Mouse (Mus musculus) kidney, postnatal 25 days (tissue): ENCODE data around the gene March2.
"Not testable (repeated sequence)": the region's sequence is repeated elsewhere in the genome, so short reads cannot be mapped to it uniquely, and the experiment has no call there.

Experiments
- DNase-seq, 2 experiments: peaks; one replicate each; pipeline ENCODE4 v3.0.0; 2021; ENCODE audit warnings: mixed read lengths in 2 of 2

The March2 gene

DNA sequence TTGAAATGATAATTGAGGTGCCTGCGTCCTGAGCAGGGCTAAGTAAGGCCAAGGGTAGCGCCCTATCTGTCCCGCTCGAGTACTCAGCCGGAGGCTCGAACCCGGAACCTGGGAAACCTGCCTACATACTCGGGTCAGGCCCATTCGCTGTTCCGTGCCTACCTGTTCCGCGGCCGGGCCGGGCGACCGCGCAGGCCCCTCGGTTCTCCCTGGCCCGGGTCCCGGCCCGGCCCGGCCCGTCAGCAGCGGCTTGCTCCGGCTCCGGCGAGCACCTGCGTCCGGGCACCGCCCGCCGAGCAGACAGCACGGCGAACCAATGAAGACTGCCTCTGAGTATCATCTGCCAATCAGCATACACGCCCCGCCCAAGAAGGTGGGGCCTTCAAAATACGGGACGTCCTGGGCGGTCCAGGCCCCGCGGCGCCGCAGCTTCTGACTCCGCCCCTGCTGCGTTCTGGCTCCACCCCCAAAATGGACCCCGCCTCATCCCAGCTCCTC lies at the start of gene March2:
TSS of gene March2 (minus strand) at position 287 of the 498 bp plus-strand sequence.
- DNase-seq, result peak; percentile 99

DNA sequence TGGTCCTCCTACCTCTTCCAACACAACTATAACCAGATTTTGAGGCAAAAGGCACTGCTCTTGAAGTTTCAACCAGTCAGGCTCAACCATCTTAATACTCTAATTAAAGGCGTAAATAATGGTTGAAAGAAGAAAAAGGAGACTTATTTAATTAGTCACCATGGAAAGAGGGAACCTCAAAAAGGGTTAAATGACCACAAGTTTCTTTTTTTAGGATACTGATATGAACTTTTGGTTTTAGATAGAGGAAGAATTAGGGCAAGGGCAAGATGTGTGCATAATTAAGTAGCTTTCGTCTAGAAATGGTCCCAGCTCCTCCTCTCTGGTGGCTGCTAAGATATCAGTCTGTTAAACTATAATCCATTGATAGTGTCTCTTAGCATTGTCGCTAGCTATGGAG lies 47.9 kb upstream of the March2 start:
- DNase-seq, result no peak

DNA sequence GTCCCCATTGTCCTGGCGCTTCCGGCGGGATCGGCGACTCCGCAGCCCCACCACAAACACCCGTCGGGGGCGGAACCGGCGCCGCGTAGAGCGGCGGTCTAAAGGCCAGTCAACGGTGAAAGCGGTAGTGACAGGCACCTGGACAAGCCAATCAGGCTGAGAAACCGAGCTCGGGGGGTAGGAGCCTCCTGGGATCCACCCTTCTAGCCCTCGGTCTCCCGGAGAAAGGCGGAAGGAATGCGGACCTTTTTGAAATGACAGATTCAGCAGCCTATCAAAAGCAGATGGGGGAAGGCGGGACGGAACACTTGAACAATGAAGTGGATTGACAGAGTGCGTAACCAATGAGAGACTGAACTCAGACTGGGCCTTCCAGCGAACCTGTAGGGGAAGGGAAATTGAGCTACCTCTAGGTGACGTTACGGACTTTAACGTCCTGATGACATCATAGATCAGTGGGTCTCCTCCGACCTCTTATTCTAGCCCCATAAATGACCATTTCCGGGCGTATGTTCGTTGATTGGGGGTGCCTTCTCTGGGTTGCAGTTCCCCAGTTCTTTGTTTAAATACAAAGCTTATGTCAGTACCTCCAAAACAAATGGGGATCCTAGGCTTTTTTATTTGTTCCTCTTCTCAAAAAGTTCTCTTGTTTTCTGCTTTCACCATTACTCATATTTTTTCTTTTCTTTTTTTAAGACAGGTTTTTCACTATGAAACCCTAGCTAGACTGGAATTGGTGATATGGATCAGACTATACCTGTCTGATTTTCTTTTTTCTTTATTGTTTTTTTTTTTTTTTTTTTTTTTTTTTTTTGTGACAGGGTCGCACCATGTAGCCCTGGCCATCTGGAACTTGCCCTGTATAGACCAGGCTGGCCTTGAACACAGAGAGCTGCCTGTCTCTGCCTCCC lies 42.0 kb upstream of the March2 start, which contains the start of gene Rab11b:
TSS of gene Rab11b (minus strand) at position 276 of the 911 bp plus-strand sequence.
- DNase-seq, result peak; percentile 100

DNA sequence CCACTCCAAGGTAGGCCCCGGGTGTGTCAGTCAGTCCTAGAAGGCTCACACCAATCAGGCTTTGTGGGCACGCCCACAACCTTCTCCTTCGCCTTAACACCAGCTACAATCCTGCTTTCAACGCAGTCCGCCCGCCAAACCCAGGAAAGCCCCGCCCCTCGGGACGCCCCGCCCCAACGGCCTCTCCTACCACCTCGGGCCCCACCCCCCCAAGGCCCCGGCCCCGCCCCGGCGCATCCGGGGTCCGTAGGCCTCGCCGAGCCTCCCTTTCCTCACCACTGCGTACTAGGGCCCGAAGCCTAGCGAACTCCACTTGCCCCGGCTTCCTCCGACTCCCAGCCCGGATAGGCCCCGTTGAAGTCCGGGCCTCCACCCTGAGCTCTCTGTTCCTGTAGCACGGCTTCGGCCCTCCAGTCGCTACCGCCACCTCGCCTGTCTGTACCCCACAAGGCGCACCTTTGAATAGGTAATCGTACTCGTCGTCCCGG lies 41.3 kb upstream of the March2 start:
- DNase-seq, result peak; percentile 98 to 99

DNA sequence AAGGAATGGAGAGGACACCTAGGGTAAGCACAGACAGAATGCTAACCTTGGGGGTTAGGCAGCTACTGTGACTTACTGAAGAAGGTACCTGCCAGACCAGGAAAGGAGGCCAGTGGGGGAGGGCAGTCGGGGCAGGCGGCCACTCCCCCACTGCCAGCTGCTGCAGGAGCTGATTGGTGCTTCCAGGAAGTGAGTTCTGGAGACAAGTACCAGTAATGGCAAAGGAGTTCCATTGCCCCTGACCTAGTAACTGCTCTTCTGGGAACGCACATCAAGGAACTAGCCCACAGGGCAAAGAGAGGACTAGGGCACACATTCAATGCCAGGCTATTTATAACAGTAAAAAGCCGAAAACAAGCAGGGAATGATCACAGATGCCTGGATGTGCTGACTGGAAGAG lies 38.8 kb upstream of the March2 start:
- DNase-seq, result peak; percentile 61 to 87

DNA sequence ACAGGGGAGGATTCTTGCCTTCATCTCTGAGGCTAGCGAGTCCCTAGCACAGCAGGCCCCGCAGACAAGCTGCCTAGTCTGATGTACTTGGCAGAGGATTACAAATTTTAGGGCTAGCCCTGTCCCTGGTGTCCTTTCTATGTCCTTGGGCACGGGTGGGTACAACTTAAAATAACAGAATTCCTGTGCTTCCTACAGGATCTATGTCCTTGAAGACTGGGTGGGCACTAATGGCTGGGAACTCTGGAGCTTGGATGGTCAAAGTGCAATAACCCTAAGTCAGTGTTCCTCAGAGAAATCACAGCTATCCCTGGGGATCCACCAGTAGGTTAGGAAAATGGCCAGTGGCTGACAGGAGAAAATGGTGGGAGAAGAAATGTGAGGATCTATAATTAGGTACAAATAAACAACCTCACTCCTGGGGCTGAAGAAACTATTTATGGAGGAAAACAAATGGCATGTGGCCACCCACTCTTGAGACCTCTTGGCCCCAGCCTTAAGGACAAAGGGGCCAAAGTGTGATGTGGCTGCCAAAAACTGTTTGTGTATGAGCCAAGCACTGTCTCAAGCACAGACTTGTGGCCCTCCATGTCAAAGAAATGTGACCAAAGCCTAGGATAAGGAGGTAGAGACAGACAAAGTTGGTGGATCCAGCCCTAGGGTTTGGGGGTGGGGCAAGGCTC lies 37.8 kb upstream of the March2 start:
- DNase-seq, result peak; percentile 50 to 70

DNA sequence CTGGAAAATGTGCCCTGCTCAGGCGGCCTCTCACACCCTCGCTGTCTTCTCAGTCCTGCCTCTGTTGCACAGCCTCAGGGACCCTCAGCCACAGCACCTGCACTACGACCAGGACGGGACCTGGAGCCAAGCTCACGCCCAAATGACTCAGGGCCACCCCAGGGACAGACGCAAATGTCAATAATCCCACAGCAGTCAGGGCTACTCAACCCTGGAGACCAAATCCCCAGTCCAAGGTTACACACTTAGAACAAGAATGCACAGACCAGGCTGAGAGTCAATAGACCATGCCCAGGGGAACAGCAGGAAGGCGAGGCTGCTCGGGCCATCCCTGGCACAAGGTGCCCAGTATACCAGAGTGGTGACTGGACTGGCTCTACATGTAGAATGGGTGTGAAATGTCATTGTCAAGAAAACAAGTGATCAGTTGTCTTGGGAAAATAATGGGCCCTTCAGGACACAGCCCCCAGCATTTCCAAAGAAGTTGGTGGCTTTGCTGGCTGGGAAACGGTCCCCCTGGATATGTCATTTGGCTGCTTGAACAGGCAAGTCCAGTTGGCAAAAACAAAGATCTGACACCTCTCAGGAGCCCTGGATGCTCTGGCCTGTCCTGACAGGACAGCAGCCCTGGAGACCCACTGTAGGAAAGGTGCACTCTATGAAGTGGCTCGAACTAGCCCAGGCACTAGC lies 37.1 kb upstream of the March2 start:
- peak; percentile 17 to 66 for DNase-seq

DNA sequence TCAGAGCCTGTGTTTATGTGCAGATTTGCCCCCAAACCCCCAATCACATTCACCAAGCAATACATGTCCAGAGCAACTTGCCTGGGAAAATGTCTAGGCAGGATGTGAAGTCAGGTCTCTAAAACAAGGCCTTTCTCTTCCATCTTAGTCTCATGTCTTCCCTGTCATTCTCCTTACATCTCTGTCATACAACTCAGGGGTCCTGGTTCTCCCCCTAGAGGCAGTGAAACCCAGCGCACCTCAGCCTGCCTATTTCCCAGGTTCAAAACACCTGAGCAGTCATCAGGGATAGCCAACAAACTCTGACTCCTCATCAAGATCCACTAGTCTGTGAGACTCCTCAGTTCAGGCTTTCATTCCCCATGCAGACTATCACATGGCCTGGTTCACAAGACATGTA lies 36.2 kb upstream of the March2 start:
- DNase-seq, result no peak

DNA sequence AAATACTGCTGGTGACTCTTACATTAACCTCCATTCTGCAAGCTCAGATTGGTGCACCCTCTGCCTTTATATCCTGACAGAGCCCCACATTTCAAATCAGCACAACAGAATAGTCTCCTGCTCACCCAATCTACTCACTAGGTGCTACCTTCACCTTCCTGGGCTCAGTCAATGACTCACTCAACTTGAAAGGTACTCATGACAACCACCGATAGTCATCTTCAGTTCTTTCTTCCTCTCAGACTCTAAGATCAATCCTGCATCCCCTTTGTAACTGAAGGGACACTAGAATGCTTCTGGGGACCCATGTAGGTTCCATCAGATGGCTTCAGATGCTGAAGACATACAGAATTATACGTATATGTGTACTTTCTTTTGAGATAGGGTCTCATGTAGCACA lies 33.8 kb upstream of the March2 start:
- no peak for DNase-seq

DNA sequence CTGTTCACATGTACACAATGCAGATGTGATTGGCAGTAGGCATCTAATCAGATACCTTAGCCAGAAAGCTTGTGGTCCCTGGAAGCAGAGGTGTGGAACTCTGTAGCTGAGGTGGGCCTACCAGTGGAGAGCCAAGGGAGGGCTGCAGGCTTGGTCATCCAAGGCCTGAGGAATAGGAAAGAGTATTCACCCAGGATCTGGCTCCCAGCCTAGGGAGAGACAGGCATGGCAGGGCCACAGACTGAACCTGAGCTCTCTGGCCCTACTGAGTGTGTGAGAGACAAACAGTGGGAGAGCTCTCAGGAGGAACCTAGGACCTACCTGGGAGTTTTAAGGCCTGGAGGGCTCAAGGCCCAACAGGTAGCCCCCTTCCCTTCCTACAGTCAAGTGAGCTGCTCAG lies 32.7 kb upstream of the March2 start:
- no peak for DNase-seq

DNA sequence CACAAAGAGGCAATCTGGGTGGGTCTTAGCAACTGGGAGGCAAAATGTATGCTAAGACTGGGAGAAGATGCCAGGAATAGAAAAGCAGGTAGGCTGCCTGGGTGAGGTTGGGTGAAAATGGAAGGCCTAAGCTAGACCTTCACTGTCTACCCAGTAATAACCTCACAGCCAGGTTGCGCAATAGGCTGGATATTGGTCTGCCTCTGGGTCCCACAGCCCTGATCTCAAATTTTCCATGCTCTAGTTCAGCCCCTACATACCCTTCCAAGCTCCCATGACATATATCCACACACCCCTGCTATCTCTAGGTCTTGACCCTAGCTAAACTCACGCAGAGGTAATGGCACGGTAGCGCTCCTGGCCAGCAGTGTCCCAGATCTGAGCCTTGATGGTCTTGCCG lies 31.0 kb upstream of the March2 start:
- no peak for DNase-seq

DNA sequence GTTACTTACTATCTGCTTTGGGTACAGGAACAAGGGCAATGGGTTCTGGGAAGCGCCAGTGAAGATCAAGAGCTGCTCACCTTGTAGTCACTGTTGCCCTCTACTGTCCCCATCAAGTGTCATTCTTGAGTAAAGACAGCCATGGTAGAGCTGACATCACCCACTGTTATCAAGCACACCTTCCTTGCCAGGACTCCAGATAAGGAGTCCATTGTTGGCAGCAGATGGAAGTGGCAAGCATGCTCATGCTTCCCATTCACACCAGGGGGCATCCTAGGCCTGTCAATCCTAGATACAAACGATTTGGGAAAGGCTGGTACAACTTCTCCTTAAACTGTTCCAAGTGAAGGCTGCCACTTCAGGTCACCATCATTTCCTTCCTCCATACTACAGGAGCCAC lies 27.5 kb upstream of the March2 start:
- DNase-seq, result peak in 1 of 2 experiments; percentile 46

DNA sequence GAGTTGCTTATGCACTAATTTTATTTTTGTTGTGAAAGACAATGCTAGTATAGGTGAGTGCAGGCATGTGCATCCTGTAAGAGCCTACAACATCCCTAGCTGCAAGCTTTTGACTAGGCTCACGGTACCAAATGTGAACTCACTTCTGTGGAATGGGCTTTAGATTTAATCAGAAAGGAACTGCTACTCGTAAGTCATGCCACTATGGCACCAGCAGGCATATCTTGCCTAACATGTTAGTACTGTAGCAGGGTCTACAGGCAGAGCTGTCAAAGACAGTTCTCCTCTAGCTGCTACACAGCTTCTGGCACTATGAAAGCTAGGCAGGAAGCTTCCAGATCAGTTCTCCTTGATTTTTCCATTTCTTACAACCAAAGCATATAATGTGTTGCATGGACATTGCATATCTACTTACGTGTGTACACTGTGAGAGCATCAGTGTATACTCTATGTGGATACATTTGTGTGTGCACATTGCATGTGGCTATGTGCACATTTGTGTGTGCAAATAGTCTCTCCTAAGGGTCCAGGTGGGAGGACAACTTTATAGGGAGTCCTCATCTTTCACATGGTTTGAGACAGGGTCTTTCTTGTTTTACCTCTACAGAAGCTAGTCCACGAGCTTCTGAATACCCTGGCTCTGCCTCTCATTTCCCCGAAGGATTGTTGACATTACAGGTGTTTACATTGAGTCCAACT lies 26.4 kb upstream of the March2 start:
- no peak for DNase-seq

DNA sequence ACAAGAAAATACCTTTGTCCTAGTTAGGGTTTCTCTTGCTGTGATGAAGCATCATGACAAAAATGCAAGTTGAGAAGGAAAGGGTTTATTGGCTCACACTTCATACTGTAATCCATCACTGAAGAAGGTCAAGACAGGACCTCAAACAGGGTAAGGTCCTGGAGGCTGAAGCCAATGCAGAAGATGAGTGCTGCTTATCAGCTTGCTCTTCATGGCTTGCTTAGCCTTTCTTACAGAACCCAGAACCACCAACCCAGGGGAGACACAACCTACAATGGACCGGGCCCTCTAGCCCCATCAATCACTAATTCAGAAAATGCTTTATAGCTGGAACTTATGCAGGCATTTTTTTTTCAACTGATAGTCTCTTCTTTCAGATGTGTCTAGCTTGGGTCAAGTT lies 23.9 kb upstream of the March2 start:
- DNase-seq, result no peak

DNA sequence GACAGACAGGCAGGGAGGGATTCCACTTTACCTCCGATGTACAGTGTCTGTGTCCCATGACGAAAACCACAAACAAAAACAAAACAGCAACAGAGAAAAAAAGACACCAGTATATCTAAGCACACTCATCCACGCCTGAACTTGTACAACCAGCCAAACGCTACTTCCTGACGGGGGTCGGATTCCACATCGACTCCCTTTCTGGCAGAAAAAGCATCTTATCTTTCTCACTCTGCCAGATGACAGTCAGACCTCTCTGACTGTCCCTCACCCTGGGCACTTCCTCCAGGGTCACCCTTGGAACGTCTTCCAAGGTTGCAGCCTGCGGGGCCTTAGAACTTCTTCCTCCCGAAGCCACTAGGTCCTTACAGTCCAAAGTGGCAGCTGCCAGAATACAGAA lies 15.1 kb upstream of the March2 start:
- not testable (repeated sequence) for DNase-seq

DNA sequence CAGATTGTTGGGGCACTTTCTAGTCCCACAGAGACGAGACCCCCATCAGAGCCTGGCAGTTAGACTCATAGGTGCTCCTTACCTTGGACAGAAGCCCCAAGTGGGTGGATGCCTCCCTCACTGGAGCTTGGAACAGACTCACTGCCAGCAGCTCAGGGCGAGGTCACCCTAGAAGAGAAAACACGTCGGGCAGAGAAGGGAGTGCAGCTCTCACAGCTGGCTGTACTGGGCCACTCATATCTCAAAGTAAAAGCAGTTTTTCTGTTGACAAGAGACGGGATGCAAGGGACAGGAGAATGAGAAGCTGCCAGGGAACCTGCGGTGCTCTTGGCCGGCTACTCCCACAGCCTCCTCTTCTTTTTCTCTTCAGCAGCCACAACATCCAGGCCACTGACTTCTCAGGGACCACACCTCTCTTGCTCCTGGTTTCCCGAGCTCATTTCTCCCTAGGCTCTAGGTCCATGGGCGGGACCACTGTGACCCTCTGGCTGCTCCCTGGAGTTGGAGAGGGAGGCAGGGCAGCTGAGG lies 14.2 kb upstream of the March2 start:
- DNase-seq, result not testable (repeated sequence)

DNA sequence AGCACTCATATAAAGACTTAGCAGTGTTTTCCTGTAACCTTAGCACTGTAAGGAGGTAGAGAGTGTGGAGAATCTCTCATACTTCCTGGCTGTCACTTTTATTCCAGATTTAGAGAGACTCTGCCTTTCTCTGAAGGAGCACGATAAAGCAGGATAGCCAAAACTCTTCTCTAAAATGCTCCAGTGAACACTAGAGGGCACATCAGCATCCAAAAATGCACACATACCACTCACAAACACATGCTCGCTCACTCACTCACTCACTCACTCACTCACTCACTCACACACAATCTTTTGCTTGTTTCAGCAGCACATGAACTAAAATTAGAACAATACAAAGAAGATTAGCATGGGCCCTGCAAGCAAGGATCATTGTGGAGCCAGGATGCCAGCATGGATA lies 10.7 kb upstream of the March2 start:
- no peak for DNase-seq

DNA sequence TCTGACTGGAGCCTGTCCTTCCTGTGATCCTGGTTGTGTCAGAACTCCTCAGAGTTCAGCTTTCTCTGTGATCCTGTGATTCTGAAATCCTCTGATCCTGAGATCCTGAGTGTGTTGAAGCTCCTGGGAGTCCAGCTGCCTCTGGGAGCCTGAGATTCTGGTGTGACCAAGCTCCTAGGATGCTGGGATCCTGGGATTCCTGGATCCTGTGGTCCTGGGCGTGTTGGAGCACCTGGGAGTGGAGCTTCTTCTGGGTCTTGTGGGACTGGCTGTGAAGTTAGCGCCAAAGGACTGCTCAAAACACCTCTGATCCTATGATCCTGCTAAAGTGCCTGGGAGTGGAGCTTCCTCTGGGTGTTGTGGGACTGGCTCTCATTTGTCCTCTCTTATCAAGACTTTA lies 9.9 kb upstream of the March2 start:
- no peak for DNase-seq

DNA sequence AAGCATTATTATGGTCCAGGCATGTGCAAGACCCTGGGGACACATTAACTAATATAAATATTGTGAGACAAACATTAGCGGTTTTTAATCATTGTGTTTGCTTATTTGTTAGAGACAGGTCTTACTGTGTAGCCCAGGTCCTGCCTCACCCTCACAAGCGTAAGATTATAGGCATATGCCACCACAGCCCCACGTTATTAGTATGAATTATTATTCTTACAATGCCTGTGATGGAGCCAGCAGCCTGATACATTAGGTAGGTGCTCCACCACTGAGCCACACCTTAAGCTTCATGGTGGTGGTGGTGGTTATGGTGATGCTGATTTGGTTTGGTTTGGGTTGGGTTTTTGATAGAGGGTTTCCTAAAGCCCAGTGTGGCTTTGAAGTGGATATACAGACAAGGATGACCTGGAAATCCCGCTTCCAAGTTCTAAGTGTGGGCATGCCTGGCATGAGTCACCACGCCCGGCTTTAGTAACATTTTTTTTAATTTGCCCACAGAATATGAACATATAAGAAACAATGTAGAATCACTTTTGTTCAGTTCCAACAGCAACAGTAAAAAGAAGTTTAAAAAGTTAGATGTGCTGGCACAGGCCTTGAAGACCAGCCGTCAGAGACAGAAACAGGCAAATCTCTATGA lies 1.4 kb upstream of the March2 start:
- DNase-seq, result no peak

DNA sequence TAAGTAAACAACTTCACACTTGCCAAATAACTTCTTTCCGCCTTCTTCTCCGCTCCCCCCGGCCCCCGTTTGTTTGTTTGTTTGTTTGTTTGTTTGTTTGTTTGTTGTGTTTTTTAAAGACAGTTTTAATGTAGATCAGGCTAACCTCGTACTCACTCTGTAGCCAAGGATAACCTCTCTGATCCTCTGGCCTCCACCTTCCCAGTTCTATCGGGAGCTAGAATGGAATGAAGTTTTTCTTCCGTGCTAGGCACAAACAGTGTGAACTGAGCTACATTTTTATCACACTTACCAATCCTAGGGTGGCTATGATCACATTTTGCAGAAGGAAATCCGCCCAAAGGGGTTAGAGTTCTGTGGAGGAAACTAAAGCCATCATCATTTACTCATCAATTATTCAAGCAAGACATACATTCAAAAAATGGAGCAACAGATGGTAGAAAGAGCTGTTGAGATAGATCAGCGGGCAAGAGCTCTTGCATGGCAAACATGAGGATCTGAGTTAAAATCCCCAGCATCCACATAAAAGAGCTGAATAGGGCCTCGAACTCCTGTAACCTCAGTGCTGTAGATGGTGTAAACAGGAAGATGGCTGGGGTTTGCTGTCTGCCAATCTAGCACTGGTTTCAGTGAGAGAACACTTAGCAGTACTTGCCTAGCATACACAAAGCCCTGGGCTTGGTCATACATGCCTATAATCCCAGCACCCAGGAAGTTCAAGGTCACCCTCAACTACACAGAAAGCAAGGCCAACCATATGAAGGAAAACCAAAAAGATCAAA lies 665 bp upstream of the March2 start:
- DNase-seq, result no peak

DNA sequence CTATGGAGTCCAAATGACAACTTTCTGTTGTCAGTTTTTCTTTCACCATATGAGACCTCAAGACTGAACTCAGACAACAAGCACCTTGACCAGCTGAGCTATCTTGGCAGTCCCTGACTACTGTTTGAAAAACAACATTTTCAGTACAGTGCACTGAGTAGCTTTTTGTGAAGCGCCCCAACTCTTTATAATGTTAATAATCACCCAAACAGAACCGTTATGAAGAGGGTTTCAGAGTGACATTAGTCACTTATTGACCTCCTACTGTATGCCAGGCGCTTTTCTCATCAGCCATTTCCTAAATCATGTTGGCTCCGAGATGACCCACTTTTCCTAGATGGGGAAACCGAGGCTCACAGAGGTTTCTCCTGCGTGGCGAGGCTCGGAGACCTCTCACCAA lies 488 bp downstream of the March2 start:
- no peak for DNase-seq
